Comparison of ENCODE assay signal across 13 mouse cellular contexts in the genomic region with DNA sequence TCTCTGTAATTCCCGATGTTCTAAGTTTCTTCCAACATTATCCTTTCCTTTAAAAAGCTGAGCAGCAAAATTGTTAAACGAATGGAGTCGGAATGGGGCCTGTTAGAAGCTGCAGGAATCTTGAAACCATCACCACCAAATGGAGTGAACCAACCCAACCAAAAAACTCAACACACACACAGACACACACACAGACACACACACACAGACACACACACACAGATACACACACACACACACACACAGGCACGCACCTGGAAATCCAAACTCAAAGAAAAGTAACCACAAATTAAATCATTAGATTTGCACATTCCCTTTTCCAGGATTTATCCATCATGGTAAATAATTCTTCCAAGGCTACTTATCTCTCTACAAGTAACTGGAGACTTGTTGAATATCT. TPM values are rescaled to one million over a fixed set of nuclear protein-coding genes. Genes with fewer than 3 reads are reported as not detected.
A peak's percentile ranks its signal among the peaks of the same experiment; 100 is the strongest.
DNase-seq lines count a peak whose midpoint lies in the region; ATAC-seq and TF ChIP-seq lines count a peak whose summit lies in the region.
"Had no signal": no experiment of that assay in that cellular context is flagged by ENCODE, and none has a peak within 500 bp of the region (broad histone marks: within the 10 kb centered on the region; RNA-seq: fewer than 3 reads in every experiment).

No protein-coding gene starts in this region.

- ATAC-seq in kidney, postnatal 0 days (replicated peaks; ENCODE audit: low FRiP score, low read depth) = no peak
- ATAC-seq in forebrain, embryonic 16.5 days = no peak
- no peak for ATAC-seq in limb, embryonic 12.5 days (ENCODE audit: insufficient number of reproducible peaks, insufficient read depth, low FRiP score, low TSS enrichment, low read depth)
- ATAC-seq in neural tube, embryonic 14.5 days (ENCODE audit: low read depth) = no peak

- TF ChIP-seq CTCF in kidney, postnatal 0 days (IDR thresholded peaks at IDR 0.05; ENCODE audit: low read depth) = no peak

- H3K4me2 ChIP-seq in kidney, postnatal 0 days (ENCODE audit: low read length) = peak overlapping the region; percentile 76
- H3K4me2 ChIP-seq in forebrain, embryonic 16.5 days (ENCODE audit: low read length) = peak overlapping the region; percentile 36; the same call in 1 of the 2 replicates
- peak overlapping the region; percentile 79 for H3K4me2 ChIP-seq in limb, embryonic 12.5 days
- H3K4me2 ChIP-seq in neural tube, embryonic 14.5 days (ENCODE audit: low read depth, low read length) = peak overlapping the region; percentile 85

- H3K9ac ChIP-seq in kidney, postnatal 0 days (ENCODE audit: low read depth, low read length) = peak overlapping the region; percentile 19; the same call in 1 of the 2 replicates
- 0 out of 2 replicates have a peak overlapping the region, but pooled peaks have one; percentile 18 for H3K9ac ChIP-seq in forebrain, embryonic 16.5 days (replicated peaks; ENCODE audit: low read depth, low read length)
- H3K9ac ChIP-seq in limb, embryonic 12.5 days (replicated peaks) = peak overlapping the region; percentile 52
- H3K9ac ChIP-seq in neural tube, embryonic 14.5 days (replicated peaks; ENCODE audit: low read depth, low read length) = peak overlapping the region; percentile 81; the same call in 1 of the 2 replicates

- 0 out of 2 replicates have a peak, but pooled peaks cover 2% of the 10 kb centered on the region for H3K27me3 ChIP-seq in kidney, postnatal 0 days (ENCODE audit: insufficient read depth, low read length)
- H3K27me3 ChIP-seq in forebrain, embryonic 16.5 days (replicated peaks; ENCODE audit: control insufficient read depth, insufficient read depth, low read length) = no peaks in the 10 kb centered on the region
- H3K27me3 ChIP-seq in limb, embryonic 12.5 days = peaks cover 13% of the 10 kb centered on the region; the same call in 1 of the 2 replicates
- no peaks in the 10 kb centered on the region for H3K27me3 ChIP-seq in neural tube, embryonic 14.5 days (ENCODE audit: control insufficient read depth, insufficient read depth, low read length)

- no peaks in the 10 kb centered on the region for H3K9me3 ChIP-seq in kidney, postnatal 0 days (replicated peaks; ENCODE audit: low read length)
- no peaks in the 10 kb centered on the region for H3K9me3 ChIP-seq in forebrain, embryonic 16.5 days (ENCODE audit: control insufficient read depth, low read length)
- no peaks in the 10 kb centered on the region for H3K9me3 ChIP-seq in limb, embryonic 12.5 days
- H3K9me3 ChIP-seq in neural tube, embryonic 14.5 days (ENCODE audit: control insufficient read depth, low read length) = no peaks in the 10 kb centered on the region
- H3K9me3 ChIP-seq: limb, embryonic 15.5 days had no signal

- peak overlapping the region; percentile 83 for H3K4me3 ChIP-seq in kidney, postnatal 0 days (replicated peaks; ENCODE audit: low read depth, low read length)
- H3K4me3 ChIP-seq in forebrain, embryonic 16.5 days (replicated peaks; ENCODE audit: low read length) = peak overlapping the region; percentile 26
- H3K4me3 ChIP-seq in limb, embryonic 12.5 days (replicated peaks) = peak overlapping the region; percentile 78
- peak overlapping the region; percentile 57; the same call in 1 of the 2 replicates for H3K4me3 ChIP-seq in neural tube, embryonic 14.5 days (ENCODE audit: low read depth, low read length)

- 0 out of 2 replicates have a peak, but pooled peaks cover 5% of the 10 kb centered on the region for H3K4me1 ChIP-seq in kidney, postnatal 0 days (replicated peaks; ENCODE audit: insufficient read depth, low read length)
- H3K4me1 ChIP-seq in forebrain, embryonic 16.5 days (replicated peaks; ENCODE audit: control insufficient read depth, insufficient read depth, low read length) = peaks cover 56% of the 10 kb centered on the region
- peaks cover 35% of the 10 kb centered on the region for H3K4me1 ChIP-seq in limb, embryonic 12.5 days (replicated peaks)
- peaks cover 12% of the 10 kb centered on the region; the same call in 1 of the 2 replicates for H3K4me1 ChIP-seq in neural tube, embryonic 14.5 days (ENCODE audit: control insufficient read depth, insufficient read depth, low read length)

- H3K36me3 ChIP-seq in kidney, postnatal 0 days (ENCODE audit: insufficient read depth, low read length) = no peaks in the 10 kb centered on the region
- no peaks in the 10 kb centered on the region for H3K36me3 ChIP-seq in forebrain, embryonic 16.5 days (ENCODE audit: control insufficient read depth, insufficient read depth)
- no peaks in the 10 kb centered on the region for H3K36me3 ChIP-seq in limb, embryonic 12.5 days
- H3K36me3 ChIP-seq in neural tube, embryonic 14.5 days (ENCODE audit: control insufficient read depth, insufficient read depth, low read length) = no peaks in the 10 kb centered on the region
- H3K36me3 ChIP-seq: limb, embryonic 15.5 days had no signal

- no peak overlapping the region for H3K27ac ChIP-seq in kidney, postnatal 0 days
- no peak overlapping the region for H3K27ac ChIP-seq in forebrain, embryonic 16.5 days (ENCODE audit: low read length)
- peak overlapping the region; percentile 73; the same call in 1 of the 2 replicates for H3K27ac ChIP-seq in limb, embryonic 12.5 days
- no peak overlapping the region; the same call in 1 of the 2 replicates for H3K27ac ChIP-seq in neural tube, embryonic 14.5 days (ENCODE audit: low read depth, low read length)

- 27% methylated on average over 4 of the region's 4 CpGs for WGBS in kidney, postnatal 0 days
- WGBS in forebrain, embryonic 16.5 days = 19% methylated on average over 4 of the region's 4 CpGs
- WGBS in limb, embryonic 12.5 days = 41% methylated on average over 4 of the region's 4 CpGs
- WGBS in neural tube, embryonic 14.5 days = 28% methylated on average over 4 of the region's 4 CpGs

- DNase-seq in kidney, postnatal 0 days (ENCODE audit: low spot score) = no peak
- no peak for DNase-seq in kidney, adult 9 months
- DNase-seq in Muller cell, postnatal 12 days (ENCODE audit: inconsistent ontology term) = no peak
- no peak for DNase-seq in lung, adult 18-20 months
- DNase-seq: gastrocnemius, postnatal 14 days; heart, postnatal 4 days; lung, postnatal 10 days; right cerebral cortex, postnatal 14 days; thymus, postnatal 14 days had no signal

RNA-seq across cellular contexts. Expression of a gene that starts 5.0 kb away (rescaled TPM):
- polyA plus RNA-seq in kidney, postnatal 0 days (2015; fragmentation: Nextera tagmentation; extraction: Ambion mirVana) = 24.6 and 25.6 TPM in 2 replicates
- polyA plus RNA-seq in forebrain, embryonic 16.5 days (2015; fragmentation: Nextera tagmentation; extraction: Ambion mirVana) = 12.5 and 14.6 TPM in 2 replicates
- 17.9 and 22.3 TPM in 2 replicates for polyA plus RNA-seq in limb, embryonic 12.5 days (2016; fragmentation: Nextera tagmentation; extraction: Ambion mirVana)
- polyA plus RNA-seq in neural tube, embryonic 14.5 days (2014; fragmentation: Nextera tagmentation; extraction: Ambion mirVana) = 17.7 and 21.3 TPM in 2 replicates

Comparison
In these comparisons a context has a peak if more than half of its experiments do, and no peak if none do; other contexts are left out.
1. H3K4me3 ChIP-seq: peak in every context shown above with its lines; median percentile 83 in kidney, postnatal 0 days; 78 in limb, embryonic 12.5 days; 57 in neural tube, embryonic 14.5 days; 26 in forebrain, embryonic 16.5 days.
2. H3K9ac ChIP-seq: peak in every context shown above with its lines; median percentile 81 in neural tube, embryonic 14.5 days; 52 in limb, embryonic 12.5 days; 19 in kidney, postnatal 0 days; 18 in forebrain, embryonic 16.5 days.